Mouse (Mus musculus): ENCODE results near the gene Ptprn2.

DNA sequence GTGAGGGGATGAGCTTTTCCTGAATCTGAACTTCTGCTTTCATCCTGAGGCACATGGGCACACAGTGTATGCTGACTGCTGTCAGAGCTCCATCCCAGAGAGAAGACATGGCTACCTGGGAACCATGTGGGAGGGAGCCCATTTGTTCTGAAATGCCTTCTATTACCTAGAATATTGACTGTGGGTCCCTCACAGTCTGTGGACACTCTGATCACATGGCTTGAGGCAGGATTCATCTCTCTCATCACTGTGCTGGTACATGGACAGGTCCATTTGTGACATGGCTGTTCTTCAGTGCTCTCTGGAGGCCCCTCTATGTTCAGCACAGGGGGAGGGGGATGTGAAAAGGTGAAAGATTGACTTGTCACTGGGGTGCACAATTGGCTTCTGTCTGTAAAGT is 227.6 kb downstream of the Ptprn2 start:
- TF ChIP-seq POLR2A (IDR thresholded peaks at IDR 0.05; ENCODE audit: insufficient read depth, low read length) (no peak), CTCF (IDR thresholded peaks at IDR 0.05; ENCODE audit: low read depth, low read length) (no peak)

Data from ES-Bruce4 (cell line).